Mouse (Mus musculus): Measurements from ENCODE around the gene Cntfr.

The Cntfr gene

GRCm38 (mm10) chr4:41653296-41653695 is 43.6 kb downstream of the Cntfr start:
- DNase-seq (ENCODE audit: low read depth in 2 of 2, low spot score in 2 of 2) = peak; percentile 37 to 51

- no peak for DNase-seq (ENCODE audit: low read depth in 2 of 2, low spot score in 2 of 2)
These were observed 48.3 kb downstream of the Cntfr start for GRCm38 (mm10) chr4:41648627-41649026.

GRCm38 (mm10) chr4:41648157-41648556 is 48.7 kb downstream of the Cntfr start:
- DNase-seq (ENCODE audit: low read depth in 2 of 2, low spot score in 2 of 2) = no peak

GRCm38 (mm10) chr4:41645488-41645887 is 51.4 kb downstream of the Cntfr start:
- DNase-seq (ENCODE audit: low read depth in 2 of 2, low spot score in 2 of 2) = no peak

GRCm38 (mm10) chr4:41641199-41641822 is 55.6 kb downstream of the Cntfr start:
- DNase-seq (ENCODE audit: low read depth in 2 of 2, low spot score in 2 of 2) = no peak

GRCm38 (mm10) chr4:41639913-41640507 is 56.9 kb downstream of the Cntfr start, which contains the start of gene Enho:
Enho (minus strand) TSS chr4:41640324.
- DNase-seq (ENCODE audit: low read depth in 2 of 2, low spot score in 2 of 2) = peak; percentile 72 to 83

GRCm38 (mm10) chr4:41639214-41639841 is 57.6 kb downstream of the Cntfr start:
- peak in 1 of 2 experiments; percentile 11 for DNase-seq (ENCODE audit: low read depth in 2 of 2, low spot score in 2 of 2)

GRCm38 (mm10) chr4:41638828-41639213 is 58.1 kb downstream of the Cntfr start:
- no peak for DNase-seq (ENCODE audit: low read depth in 2 of 2, low spot score in 2 of 2)

GRCm38 (mm10) chr4:41638186-41638731 is 58.6 kb downstream of the Cntfr start:
- no peak for DNase-seq (ENCODE audit: low read depth in 2 of 2, low spot score in 2 of 2)

GRCm38 (mm10) chr4:41636882-41637635 is 59.8 kb downstream of the Cntfr start:
- no peak for DNase-seq (ENCODE audit: low read depth in 2 of 2, low spot score in 2 of 2)

GRCm38 (mm10) chr4:41636366-41636765 is 60.5 kb downstream of the Cntfr start:
- no peak for DNase-seq (ENCODE audit: low read depth in 2 of 2, low spot score in 2 of 2)

- no peak for DNase-seq (ENCODE audit: low read depth in 2 of 2, low spot score in 2 of 2)
These were observed 61.0 kb downstream of the Cntfr start for GRCm38 (mm10) chr4:41635906-41636305.

GRCm38 (mm10) chr4:41635224-41635623 is 61.7 kb downstream of the Cntfr start:
- no peak for DNase-seq (ENCODE audit: low read depth in 2 of 2, low spot score in 2 of 2)

- no peak for DNase-seq (ENCODE audit: low read depth in 2 of 2, low spot score in 2 of 2)
These were observed 62.3 kb downstream of the Cntfr start for GRCm38 (mm10) chr4:41634631-41635030.

GRCm38 (mm10) chr4:41633001-41633400 is 63.9 kb downstream of the Cntfr start:
- DNase-seq (ENCODE audit: low read depth in 2 of 2, low spot score in 2 of 2) = no peak

- DNase-seq (ENCODE audit: low read depth in 2 of 2, low spot score in 2 of 2) = no peak
These were observed 65.5 kb downstream of the Cntfr start for GRCm38 (mm10) chr4:41631390-41631789.

- no peak for DNase-seq (ENCODE audit: low read depth in 2 of 2, low spot score in 2 of 2)
These were observed 66.7 kb downstream of the Cntfr start for GRCm38 (mm10) chr4:41630196-41630595.

- DNase-seq (ENCODE audit: low read depth in 2 of 2, low spot score in 2 of 2) = no peak
These were observed 68.5 kb downstream of the Cntfr start for GRCm38 (mm10) chr4:41628202-41628927.

GRCm38 (mm10) chr4:41622071-41622470 is 74.8 kb downstream of the Cntfr start:
- no peak for DNase-seq (ENCODE audit: low read depth in 2 of 2, low spot score in 2 of 2)

GRCm38 (mm10) chr4:41618916-41619746 is 77.8 kb downstream of the Cntfr start:
- DNase-seq (ENCODE audit: low read depth in 2 of 2, low spot score in 2 of 2) = no peak
